Mouse (Mus musculus) heart, embryonic 16.5 days (tissue): ENCODE measurements at regions not wholly inside any gene's neighbourhood (a gene's known extent, or its start where the extent isn't known, plus 50 kb on each side); places are given as distances from the start of the nearest gene placed in this dataset.

Experiments
- ATAC-seq: fragments of 200-750 bp; cut with Nextera tagmentation; replicated peaks from 2 replicates; pipeline ENCODE4 v1.8.0; 2017; ENCODE audit warnings: moderate number of reproducible peaks; ENCODE audit not compliant: insufficient read depth, low FRiP score; ENCODE audit errors: extremely low read depth
- H3K27ac ChIP-seq: fragments of 300-500 bp; sonication (generic); 2 replicates; pipeline ENCODE4 v1.5.1; 2014; ENCODE audit warnings: mild to moderate bottlenecking, low read length, control low read depth, moderate library complexity
- H3K27me3 ChIP-seq: fragments of 300-500 bp; sonication (generic); 2 replicates; pipeline ENCODE4 v1.6.1; 2014; ENCODE audit warnings: low read length, mixed read lengths; ENCODE audit not compliant: control insufficient read depth, insufficient read depth
- H3K36me3 ChIP-seq: fragments of 300-500 bp; sonication (generic); 2 replicates; pipeline ENCODE4 v1.6.1; 2014; ENCODE audit not compliant: control insufficient read depth, insufficient read depth
- H3K4me1 ChIP-seq: fragments of 300-500 bp; sonication (generic); 2 replicates; pipeline ENCODE4 v1.6.1; 2014; ENCODE audit warnings: low read length, mixed read lengths; ENCODE audit not compliant: control insufficient read depth, insufficient read depth
- H3K4me2 ChIP-seq: fragments of 300-500 bp; sonication (generic); 2 replicates; pipeline ENCODE4 v1.6.1; 2014; ENCODE audit warnings: low read depth, mild to moderate bottlenecking, control low read depth, low read length
- H3K4me3 ChIP-seq: fragments of 300-500 bp; sonication (generic); 2 replicates; pipeline ENCODE4 v1.5.1; 2014; ENCODE audit warnings: mild to moderate bottlenecking, control low read depth, low read length
- H3K9ac ChIP-seq: fragments of 300-500 bp; sonication (generic); 2 replicates; pipeline ENCODE4 v1.6.1; 2014; ENCODE audit warnings: low read length, control low read depth
- H3K9me3 ChIP-seq: fragments of 300-500 bp; sonication (generic); replicated peaks from 2 replicates; pipeline ENCODE4 v1.6.1; 2016; ENCODE audit warnings: low read length; ENCODE audit not compliant: control insufficient read depth
- WGBS: fragments of 180-500 bp; shearing (Covaris S2); extraction: QIAGEN DNeasy Blood & Tissue Kit; methylation state at CpG from one replicate; pipeline ENCODE4 v1.1.7; 2014; 5-methylcytosine and 5-hydroxymethylcytosine counted together

DNA sequence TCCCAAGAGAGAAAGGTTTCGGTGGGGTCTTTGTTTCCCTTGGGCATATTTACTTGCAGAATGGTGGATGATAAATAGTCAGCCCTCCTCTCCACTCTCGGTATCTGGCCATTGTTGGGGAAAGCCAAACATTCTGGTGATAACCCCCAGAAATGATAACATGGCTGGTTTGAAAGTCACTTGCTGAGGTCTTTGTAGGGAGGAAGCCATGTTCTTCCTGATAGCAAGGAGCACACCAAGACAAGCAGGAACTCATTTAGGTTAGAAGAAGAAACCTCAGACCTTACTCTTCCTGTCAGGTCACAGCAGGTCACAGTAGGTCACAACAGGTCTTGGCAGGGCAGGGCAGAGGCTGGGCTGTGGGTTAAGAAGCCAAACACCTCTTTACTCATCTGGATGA, 144.1 kb upstream of the Jun start:
- Histone ChIP-seq H3K9ac (no peak overlapping the region), H3K27me3 (no peaks in the 10 kb centered on the region), H3K9me3 (no peaks in the 10 kb centered on the region), H3K36me3 (no peaks in the 10 kb centered on the region), H3K4me3 (no peak overlapping the region), H3K4me1 (peaks cover 11% of the 10 kb centered on the region), H3K4me2 (no peak overlapping the region), H3K27ac (no peak overlapping the region)
- no peak for ATAC-seq
- WGBS, result 56% methylated on average over 2 of the region's 2 CpGs

DNA sequence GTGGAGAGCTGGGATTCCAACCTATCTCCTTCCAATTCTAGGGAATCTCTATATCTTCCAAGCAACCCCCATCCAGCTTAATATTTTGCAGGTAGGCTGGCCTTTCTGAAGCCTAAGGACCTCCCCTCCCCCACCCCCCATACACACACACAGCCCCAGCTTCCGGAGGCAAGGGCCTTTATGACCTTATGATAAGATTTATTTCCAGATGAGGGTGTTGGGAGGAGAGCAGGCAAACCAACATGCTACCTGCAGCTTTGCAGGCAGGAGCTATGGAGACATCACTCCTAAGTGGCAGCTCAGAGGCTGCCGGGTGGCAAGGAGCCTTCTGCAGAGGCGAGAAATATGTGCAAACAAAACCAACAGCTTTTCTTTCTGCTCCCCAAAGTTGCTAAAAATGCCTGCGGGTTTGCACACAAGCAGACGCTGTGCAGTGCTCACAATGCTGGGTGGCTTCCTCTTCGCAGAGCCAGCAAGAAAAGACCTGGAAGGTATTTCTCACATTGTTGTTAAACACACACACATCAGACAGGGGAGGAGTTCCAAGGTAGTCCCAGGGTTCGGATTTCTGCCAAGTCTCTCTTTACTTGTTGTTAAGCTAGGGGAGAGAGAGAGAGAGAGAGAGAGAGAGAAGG, 145.2 kb upstream of the Jun start:
- Histone ChIP-seq H3K9me3 (no peaks in the 10 kb centered on the region), H3K9ac (no peak overlapping the region), H3K36me3 (no peaks in the 10 kb centered on the region), H3K4me1 (peaks cover 11% of the 10 kb centered on the region), H3K27me3 (no peaks in the 10 kb centered on the region), H3K4me2 (no peak overlapping the region), H3K27ac (no peak overlapping the region), H3K4me3 (no peak overlapping the region)
- ATAC-seq, result no peak
- 53% methylated on average over 7 of the region's 7 CpGs for WGBS

DNA sequence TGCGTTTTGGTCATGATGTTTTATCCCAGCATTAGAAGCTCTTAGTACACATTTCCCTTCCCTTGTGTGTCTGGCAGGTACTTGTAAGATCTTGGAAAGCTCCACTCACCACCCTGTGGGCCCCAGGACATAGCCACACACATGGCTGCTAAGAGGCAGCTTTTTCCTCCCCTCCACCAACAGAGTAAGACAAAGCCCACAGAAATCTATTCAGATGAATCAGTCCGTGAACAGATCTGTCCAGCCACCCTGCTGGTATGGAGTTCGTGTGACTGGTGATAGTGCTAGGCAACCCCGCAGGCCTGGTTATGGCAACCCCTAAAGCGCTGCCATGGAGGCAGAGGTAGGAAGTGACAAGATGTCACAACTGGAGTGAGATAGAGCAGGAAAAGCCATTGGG, 147.4 kb upstream of the Jun start:
- 70% methylated on average over 5 of the region's 5 CpGs for WGBS

DNA sequence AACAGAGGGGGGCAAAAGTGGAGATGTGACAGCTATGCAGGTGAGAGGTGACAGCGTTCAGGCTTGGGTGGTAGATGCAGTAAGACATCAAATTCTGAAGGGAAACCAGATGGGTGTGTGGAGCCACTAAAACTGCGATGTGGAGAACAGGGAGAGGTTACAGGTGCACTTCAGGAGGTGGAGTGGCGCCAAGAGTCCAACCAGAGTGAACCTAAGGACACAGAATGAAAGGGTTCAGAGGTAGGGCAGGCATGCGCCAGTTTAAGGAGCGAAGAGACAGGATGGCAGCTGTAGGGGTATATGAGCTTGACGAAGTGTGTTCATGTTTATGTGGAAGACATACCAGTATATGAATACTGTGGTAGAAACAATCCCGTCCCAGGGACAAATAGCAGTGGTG, 148.1 kb upstream of the Jun start:
- Histone ChIP-seq H3K4me2 (no peak overlapping the region), H3K9me3 (no peaks in the 10 kb centered on the region), H3K4me1 (no peaks in the 10 kb centered on the region), H3K27ac (no peak overlapping the region), H3K4me3 (no peak overlapping the region), H3K36me3 (no peaks in the 10 kb centered on the region), H3K9ac (no peak overlapping the region), H3K27me3 (no peaks in the 10 kb centered on the region)
- 82% methylated on average over 7 of the region's 7 CpGs for WGBS
- no peak for ATAC-seq

More for the DNA sequence above, 147.4 kb upstream of the Jun start:
- Histone ChIP-seq H3K27ac (no peak overlapping the region), H3K27me3 (no peaks in the 10 kb centered on the region), H3K4me3 (no peak overlapping the region), H3K4me2 (no peak overlapping the region), H3K4me1 (no peaks in the 10 kb centered on the region), H3K36me3 (no peaks in the 10 kb centered on the region), H3K9me3 (no peaks in the 10 kb centered on the region), H3K9ac (no peak overlapping the region)
- ATAC-seq, result no peak

DNA sequence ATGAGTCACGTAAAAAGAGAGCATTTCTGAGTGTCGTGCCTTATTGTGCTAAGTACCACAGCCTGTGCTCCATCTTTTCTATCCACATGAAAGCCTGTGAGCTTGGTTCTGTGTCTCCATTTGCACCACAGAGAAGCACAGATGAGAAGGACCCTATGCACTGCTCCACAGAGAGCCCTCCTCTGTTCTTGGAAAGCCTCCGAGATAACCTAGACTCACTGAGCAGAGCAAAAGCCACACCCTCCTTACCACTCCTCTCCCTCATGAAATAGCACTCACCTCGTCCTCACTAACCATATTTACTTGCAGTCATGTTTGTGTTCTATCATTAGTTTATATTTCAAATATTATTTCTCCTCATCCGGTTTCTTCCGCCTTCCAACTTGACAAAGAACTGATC, 150.5 kb upstream of the Jun start:
- Histone ChIP-seq H3K4me1 (no peaks in the 10 kb centered on the region), H3K4me2 (no peak overlapping the region), H3K27me3 (no peaks in the 10 kb centered on the region), H3K36me3 (no peaks in the 10 kb centered on the region), H3K4me3 (no peak overlapping the region), H3K9me3 (no peaks in the 10 kb centered on the region), H3K27ac (no peak overlapping the region), H3K9ac (no peak overlapping the region)
- ATAC-seq, result no peak
- WGBS, result 85% methylated on average over 6 of the region's 6 CpGs

DNA sequence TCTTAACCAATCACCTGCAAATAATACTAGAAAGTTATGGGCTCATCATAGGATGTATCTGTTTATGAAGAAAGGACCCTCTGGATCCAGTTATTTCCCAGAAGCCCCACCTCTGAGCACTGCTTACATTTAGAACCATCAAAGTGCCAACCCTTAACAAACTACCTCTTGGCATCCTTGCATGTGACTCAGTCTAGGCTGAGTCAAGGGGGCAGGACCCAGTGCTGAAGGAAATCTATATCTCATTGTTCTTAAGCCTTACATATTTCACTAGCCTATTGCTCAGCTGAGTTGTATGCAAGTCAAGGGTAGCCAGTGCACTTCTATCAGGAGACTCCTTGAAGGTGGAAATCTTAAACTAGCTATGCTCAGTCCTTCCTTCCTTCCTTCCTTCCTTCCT, 151.6 kb upstream of the Jun start:
- Histone ChIP-seq H3K27me3 (no peaks in the 10 kb centered on the region), H3K9ac (no peak overlapping the region), H3K4me2 (no peak overlapping the region), H3K4me1 (no peaks in the 10 kb centered on the region), H3K27ac (no peak overlapping the region), H3K9me3 (no peaks in the 10 kb centered on the region), H3K4me3 (no peak overlapping the region), H3K36me3 (no peaks in the 10 kb centered on the region)
- ATAC-seq, result no peak

DNA sequence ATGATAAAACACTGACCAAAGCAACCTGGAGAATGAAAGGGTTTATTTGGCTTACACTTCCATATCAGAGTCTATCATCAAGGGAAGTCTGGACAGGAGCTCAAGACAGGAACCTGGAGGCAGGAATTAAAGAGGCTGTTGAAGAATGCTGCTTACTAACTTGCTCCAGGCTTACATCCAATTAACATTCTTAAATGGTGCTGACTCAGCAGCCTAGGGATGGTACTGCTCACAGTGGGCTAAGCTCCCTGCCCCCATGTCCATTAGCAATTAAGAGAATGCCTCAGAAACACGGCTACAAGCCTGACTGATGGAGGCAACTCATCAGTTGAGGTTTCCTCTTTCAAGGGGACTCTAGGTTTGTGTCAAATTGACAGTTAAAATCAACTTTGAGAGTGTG, 153.3 kb upstream of the Jun start:
- H3K36me3 ChIP-seq, result no peaks in the 10 kb centered on the region
- ATAC-seq, result no peak
- no peak overlapping the region for H3K9ac ChIP-seq
- H3K27me3 ChIP-seq, result no peaks in the 10 kb centered on the region
- H3K27ac ChIP-seq, result no peak overlapping the region
- H3K9me3 ChIP-seq, result no peaks in the 10 kb centered on the region
- 90% methylated on average over 1 of the region's 1 CpGs for WGBS
- H3K4me2 ChIP-seq, result no peak overlapping the region
- no peak overlapping the region for H3K4me3 ChIP-seq
- H3K4me1 ChIP-seq, result no peaks in the 10 kb centered on the region; the same call in 1 of the 2 replicates

DNA sequence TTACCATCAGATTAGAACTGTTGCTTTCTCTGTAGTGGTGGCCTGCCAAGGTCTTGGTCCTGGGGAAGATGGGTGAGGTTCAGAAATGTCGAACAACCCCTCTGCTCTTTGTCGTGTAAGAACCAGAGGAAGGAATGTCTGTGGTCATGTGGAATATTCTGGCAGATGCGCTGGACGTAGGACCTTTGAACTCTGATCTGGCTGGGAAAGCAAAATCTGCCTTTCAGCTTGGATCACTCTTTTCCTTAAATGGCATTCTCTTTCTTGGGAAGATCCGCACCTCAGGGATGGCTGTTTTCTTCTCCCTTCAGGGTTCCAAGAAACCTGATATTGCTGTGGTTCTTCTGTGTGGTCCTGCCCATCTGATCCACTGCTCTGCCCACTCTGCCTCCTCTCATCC, 155.8 kb upstream of the Jun start:
- Histone ChIP-seq H3K36me3 (no peaks in the 10 kb centered on the region), H3K4me2 (no peak overlapping the region), H3K27ac (no peak overlapping the region), H3K9me3 (no peaks in the 10 kb centered on the region), H3K4me3 (no peak overlapping the region), H3K27me3 (no peaks in the 10 kb centered on the region), H3K4me1 (no peaks in the 10 kb centered on the region; the same call in 1 of the 2 replicates), H3K9ac (no peak overlapping the region)
- no peak for ATAC-seq
- WGBS, result 70% methylated on average over 5 of the region's 5 CpGs

DNA sequence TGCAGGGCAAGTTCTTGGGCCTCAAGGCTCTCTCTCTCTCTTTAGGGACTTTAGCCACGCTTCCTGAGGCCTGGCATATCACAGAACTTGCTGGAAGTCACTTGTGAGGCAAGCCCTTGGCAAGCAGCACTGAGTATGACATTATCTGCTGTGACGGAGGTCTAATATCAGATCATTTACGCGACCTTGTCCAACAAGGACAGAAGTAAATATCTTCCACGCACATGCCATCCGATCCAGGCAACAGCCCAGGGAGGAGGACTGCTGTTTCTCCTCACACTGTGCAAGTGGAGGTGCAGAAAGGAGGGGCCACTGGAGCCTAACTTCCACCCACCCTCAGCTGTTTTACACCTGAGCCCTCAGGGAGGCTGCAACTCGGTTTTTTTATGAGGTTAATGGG, 156.8 kb upstream of the Jun start:
- Histone ChIP-seq H3K27ac (no peak overlapping the region), H3K9me3 (no peaks in the 10 kb centered on the region), H3K4me2 (no peak overlapping the region), H3K4me1 (no peaks in the 10 kb centered on the region; the same call in 1 of the 2 replicates), H3K27me3 (no peaks in the 10 kb centered on the region), H3K4me3 (no peak overlapping the region), H3K9ac (no peak overlapping the region), H3K36me3 (no peaks in the 10 kb centered on the region)
- whole genome bisulfite sequencing, result 51% methylated on average over 7 of the region's 7 CpGs
- no peak for ATAC-seq
